Mouse (Mus musculus): ENCODE measurements around the gene Fitm2. TPM values are rescaled to one million over a fixed set of nuclear protein-coding genes. Genes with fewer than 3 reads are reported as not detected.
"Not testable (repeated sequence)": the region's sequence is repeated elsewhere in the genome, so short reads cannot be mapped to it uniquely, and the experiment has no call there.

The Fitm2 gene
- total RNA-seq, 2 experiments from 2014 or later: 108 to 114 TPM

- DNase-seq (ENCODE audit: low spot score in 2 of 2): no peak
These were observed 8.4 kb downstream of the Fitm2 start for GRCm38 (mm10) chr2:163463998-163464397.

- DNase-seq (ENCODE audit: low spot score in 2 of 2): no peak
These were observed 9.1 kb downstream of the Fitm2 start for GRCm38 (mm10) chr2:163463251-163463769.

GRCm38 (mm10) chr2:163462801-163463200 lies 9.6 kb downstream of the Fitm2 start:
- no peak for DNase-seq (ENCODE audit: low spot score in 2 of 2)

GRCm38 (mm10) chr2:163462386-163462785 lies 10.0 kb downstream of the Fitm2 start:
- no peak for DNase-seq (ENCODE audit: low spot score in 2 of 2)

- DNase-seq (ENCODE audit: low spot score in 2 of 2): not testable (repeated sequence)
These were observed 11.1 kb downstream of the Fitm2 start for GRCm38 (mm10) chr2:163461307-163461706.

- no peak for DNase-seq (ENCODE audit: low spot score in 2 of 2)
These were observed 11.8 kb downstream of the Fitm2 start for GRCm38 (mm10) chr2:163460622-163461021.

- DNase-seq (ENCODE audit: low spot score in 2 of 2): no peak
These were observed 13.0 kb downstream of the Fitm2 start for GRCm38 (mm10) chr2:163459380-163459779.

- no peak for DNase-seq (ENCODE audit: low spot score in 2 of 2)
These were observed 13.7 kb downstream of the Fitm2 start for GRCm38 (mm10) chr2:163458539-163459265.

GRCm38 (mm10) chr2:163453378-163453777 lies 19.1 kb downstream of the Fitm2 start:
- no peak for DNase-seq (ENCODE audit: low spot score in 2 of 2)

- DNase-seq (ENCODE audit: low spot score in 2 of 2): no peak
These were observed 19.7 kb downstream of the Fitm2 start for GRCm38 (mm10) chr2:163452738-163453137.

GRCm38 (mm10) chr2:163450668-163451295 lies 21.6 kb downstream of the Fitm2 start:
- DNase-seq (ENCODE audit: low spot score in 2 of 2): no peak

- DNase-seq (ENCODE audit: low spot score in 2 of 2): no peak
These were observed 23.2 kb downstream of the Fitm2 start for GRCm38 (mm10) chr2:163449276-163449675.

GRCm38 (mm10) chr2:163447375-163447774 lies 25.1 kb downstream of the Fitm2 start:
- no peak for DNase-seq (ENCODE audit: low spot score in 2 of 2)

GRCm38 (mm10) chr2:163444017-163444416 lies 28.4 kb downstream of the Fitm2 start:
- DNase-seq (ENCODE audit: low spot score in 2 of 2): no peak

GRCm38 (mm10) chr2:163443543-163443942 lies 28.9 kb downstream of the Fitm2 start:
- no peak for DNase-seq (ENCODE audit: low spot score in 2 of 2)

GRCm38 (mm10) chr2:163439488-163439887 lies 32.9 kb downstream of the Fitm2 start:
- DNase-seq (ENCODE audit: low spot score in 2 of 2): no peak

- DNase-seq (ENCODE audit: low spot score in 2 of 2): no peak
These were observed 33.6 kb downstream of the Fitm2 start for GRCm38 (mm10) chr2:163438619-163439451.

GRCm38 (mm10) chr2:163438246-163438618 lies 34.2 kb downstream of the Fitm2 start, which contains the start of gene Gdap1l1:
TSS of gene Gdap1l1 (plus strand) at chr2:163438476.
- no peak for DNase-seq (ENCODE audit: low spot score in 2 of 2)

- no peak for DNase-seq (ENCODE audit: low spot score in 2 of 2)
These were observed 34.6 kb downstream of the Fitm2 start for GRCm38 (mm10) chr2:163437800-163438199.

GRCm38 (mm10) chr2:163433971-163434370 lies 38.5 kb downstream of the Fitm2 start:
- DNase-seq (ENCODE audit: low spot score in 2 of 2): no peak

- no peak for DNase-seq (ENCODE audit: low spot score in 2 of 2)
These were observed 41.1 kb downstream of the Fitm2 start for GRCm38 (mm10) chr2:163431289-163431688.
